Mouse (Mus musculus): ENCODE measurements at regions not wholly inside any gene's neighbourhood (a gene's known extent, or its start where the extent isn't known, plus 50 kb on each side); places are given as distances from the start of the nearest gene placed in this dataset.

- no peak for TF ChIP-seq CTCF (IDR thresholded peaks at IDR 0.05; ENCODE audit: low read depth, low read length)
- TF ChIP-seq TAL1 (conservative IDR thresholded peaks at IDR 0.05; ENCODE audit: low read depth, low read length), result no peak
- TF ChIP-seq GATA1 (IDR thresholded peaks at IDR 0.05; ENCODE audit: borderline replicate concordance, low read length), result no peak
These were observed 190.7 kb upstream of the Meox2 start for GRCm38 (mm10) chr12:36917576-36918106.

Measured in G1E (cell line).